Mouse (Mus musculus) bone marrow macrophage, adult 2 months (primary cell): Measurements from ENCODE around the gene Elof1.

Experiments used
- CTCF ChIP-seq: IDR thresholded peaks from 2 replicates; pipeline ENCODE4 v1.5.1; 2012; ENCODE audit warnings: low read depth, mild to moderate bottlenecking, low read length, moderate library complexity
- POLR2A ChIP-seq: IDR thresholded peaks from 2 replicates; pipeline ENCODE4 v1.6.1; 2012; ENCODE audit warnings: mild to moderate bottlenecking, low read depth, low read length, borderline replicate concordance

- TF ChIP-seq CTCF (peak; percentile 83), POLR2A (no peak)
Observed at GRCm38 (mm10) chr9:22066433-22066832, 50.5 kb downstream of the Elof1 start.
